Mouse (Mus musculus): ENCODE measurements around the gene Glis1.

DNA sequence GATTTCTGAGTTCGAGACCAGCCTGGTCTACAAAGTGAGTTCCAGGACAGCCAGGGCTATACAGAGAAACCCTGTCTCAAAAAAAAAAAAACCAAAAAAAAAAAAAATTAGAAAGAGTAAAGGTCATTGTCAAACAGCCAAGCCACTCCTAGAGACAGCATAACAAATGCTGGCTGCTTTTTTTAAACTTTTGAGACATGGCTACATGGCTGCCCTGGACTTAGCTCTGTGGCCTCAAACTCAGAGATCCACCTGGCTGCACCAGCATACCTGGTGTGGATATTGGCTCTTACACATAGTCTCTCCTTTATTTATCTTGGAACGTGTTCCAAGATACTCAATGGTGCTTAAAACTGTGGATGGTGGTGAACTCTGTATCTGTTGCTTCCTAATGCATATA lies 46.1 kb upstream of the Glis1 start:
- TF ChIP-seq MYOD1 (IDR thresholded peaks at IDR 0.05; ENCODE audit: control insufficient read depth, insufficient read length, low read depth), result no peak
- TF ChIP-seq CTCF (IDR thresholded peaks at IDR 0.05; ENCODE audit: control insufficient read depth, insufficient read depth, insufficient read length), result no peak
- TF ChIP-seq MAX (IDR thresholded peaks at IDR 0.05), result no peak
- no peak for TF ChIP-seq CEBPB (IDR thresholded peaks at IDR 0.05; ENCODE audit: low read depth)
